Mouse (Mus musculus): ENCODE measurements around the gene Gm37240. TPM values are rescaled to one million over a fixed set of nuclear protein-coding genes. Genes with fewer than 3 reads are reported as not detected.

The Gm37240 gene
- polyA plus RNA-seq, 1 experiment from 2014 or later, result 0.67 TPM

- Histone ChIP-seq H3K27me3 (ENCODE audit: control insufficient read depth, insufficient read depth, low read length) (no peaks in the 10 kb centered on the region), H3K4me1 (ENCODE audit: control insufficient read depth, insufficient read depth, low read length) (no peaks in the 10 kb centered on the region; the same call in none of the 2 replicates), H3K36me3 (ENCODE audit: control insufficient read depth, insufficient read depth, low read length) (no peaks in the 10 kb centered on the region), H3K4me2 (no peak overlapping the region), H3K9ac (ENCODE audit: low read length) (no peak overlapping the region), H3K9me3 (ENCODE audit: control insufficient read depth, low read length) (no peaks in the 10 kb centered on the region), H3K27ac (ENCODE audit: low read depth, low read length) (no peak overlapping the region), H3K4me3 (ENCODE audit: low read depth, low read length) (no peak overlapping the region)
- 77% methylated on average over 6 of the region's 6 CpGs for WGBS
- no peak for ATAC-seq (ENCODE audit: low FRiP score)
- no peak for DNase-seq (ENCODE audit: low spot score, missing footprints)
Measured at GRCm38 (mm10) chr3:85314961-85315360, 572.4 kb downstream of the Gm37240 start.

DNA sequence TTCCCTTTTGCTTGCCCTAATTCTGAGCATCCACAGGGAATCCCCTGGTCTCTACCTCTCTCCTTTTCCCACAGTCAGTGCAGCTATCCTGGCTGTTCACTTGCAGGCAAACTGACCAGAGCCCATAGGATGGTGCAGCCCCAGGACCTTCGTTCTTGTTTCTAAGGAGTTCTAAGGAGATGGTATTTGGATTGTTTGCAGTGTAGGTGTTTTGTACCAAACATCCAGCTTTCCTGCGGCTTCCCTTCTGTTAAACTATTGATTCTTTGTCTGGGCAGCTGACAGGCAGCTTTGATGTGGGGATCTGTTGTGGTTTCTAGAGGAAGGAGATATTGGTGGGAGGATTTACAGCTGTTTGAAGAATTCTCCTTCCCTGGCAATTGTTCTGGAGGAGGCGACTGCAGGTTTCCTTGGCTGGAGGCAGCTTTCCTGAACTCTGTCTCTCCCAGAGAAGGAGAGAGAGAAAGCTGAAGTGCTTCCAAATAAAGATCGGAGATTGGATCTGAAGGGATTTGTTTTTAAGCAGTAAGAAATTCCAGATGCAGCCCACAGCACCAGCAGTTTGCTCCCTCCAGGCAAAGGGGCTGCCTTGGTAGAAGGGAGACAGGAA is 573.6 kb downstream of the Gm37240 start:
- Histone ChIP-seq H3K36me3 (ENCODE audit: control insufficient read depth, insufficient read depth, low read length) (no peaks in the 10 kb centered on the region), H3K27me3 (ENCODE audit: control insufficient read depth, insufficient read depth, low read length) (no peaks in the 10 kb centered on the region), H3K27ac (ENCODE audit: low read depth, low read length) (no peak overlapping the region), H3K9me3 (ENCODE audit: control insufficient read depth, low read length) (no peaks in the 10 kb centered on the region), H3K4me1 (ENCODE audit: control insufficient read depth, insufficient read depth, low read length) (no peaks in the 10 kb centered on the region; the same call in none of the 2 replicates), H3K9ac (ENCODE audit: low read length) (no peak overlapping the region), H3K4me2 (no peak overlapping the region), H3K4me3 (ENCODE audit: low read depth, low read length) (no peak overlapping the region)
- WGBS, result 13% methylated on average over 4 of the region's 4 CpGs
- ATAC-seq (ENCODE audit: low FRiP score), result no peak
- peak; percentile 85 for DNase-seq (ENCODE audit: low spot score, missing footprints)

DNA sequence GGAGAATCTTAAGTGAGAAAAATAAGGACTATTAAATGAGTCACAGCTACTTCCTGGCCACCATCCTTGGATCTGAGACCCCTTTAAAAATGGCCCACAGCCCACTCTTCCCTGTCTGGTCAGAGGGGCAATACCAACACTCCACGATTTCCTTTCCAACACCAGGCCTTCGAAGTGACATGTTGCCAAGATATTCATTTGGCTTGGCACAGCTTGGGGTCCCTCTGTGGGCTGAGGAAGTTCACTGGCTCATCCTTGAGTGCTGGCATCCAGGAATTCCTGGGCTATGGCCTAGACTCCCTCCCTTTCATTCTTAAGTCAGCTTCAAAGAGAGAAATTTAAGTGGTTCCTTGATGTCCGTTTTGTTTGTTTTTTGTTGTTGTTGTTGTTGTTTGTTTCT is 576.1 kb downstream of the Gm37240 start:
- WGBS, result 93% methylated on average over 3 of the region's 3 CpGs
- Histone ChIP-seq H3K27ac (ENCODE audit: low read depth, low read length) (no peak overlapping the region), H3K4me2 (no peak overlapping the region), H3K36me3 (ENCODE audit: control insufficient read depth, insufficient read depth, low read length) (no peaks in the 10 kb centered on the region), H3K9me3 (ENCODE audit: control insufficient read depth, low read length) (no peaks in the 10 kb centered on the region), H3K4me3 (ENCODE audit: low read depth, low read length) (no peak overlapping the region), H3K9ac (ENCODE audit: low read length) (no peak overlapping the region), H3K27me3 (ENCODE audit: control insufficient read depth, insufficient read depth, low read length) (no peaks in the 10 kb centered on the region), H3K4me1 (ENCODE audit: control insufficient read depth, insufficient read depth, low read length) (no peaks in the 10 kb centered on the region; the same call in none of the 2 replicates)
- DNase-seq (ENCODE audit: low spot score, missing footprints) (no peak), ATAC-seq (ENCODE audit: low FRiP score) (no peak)

DNA sequence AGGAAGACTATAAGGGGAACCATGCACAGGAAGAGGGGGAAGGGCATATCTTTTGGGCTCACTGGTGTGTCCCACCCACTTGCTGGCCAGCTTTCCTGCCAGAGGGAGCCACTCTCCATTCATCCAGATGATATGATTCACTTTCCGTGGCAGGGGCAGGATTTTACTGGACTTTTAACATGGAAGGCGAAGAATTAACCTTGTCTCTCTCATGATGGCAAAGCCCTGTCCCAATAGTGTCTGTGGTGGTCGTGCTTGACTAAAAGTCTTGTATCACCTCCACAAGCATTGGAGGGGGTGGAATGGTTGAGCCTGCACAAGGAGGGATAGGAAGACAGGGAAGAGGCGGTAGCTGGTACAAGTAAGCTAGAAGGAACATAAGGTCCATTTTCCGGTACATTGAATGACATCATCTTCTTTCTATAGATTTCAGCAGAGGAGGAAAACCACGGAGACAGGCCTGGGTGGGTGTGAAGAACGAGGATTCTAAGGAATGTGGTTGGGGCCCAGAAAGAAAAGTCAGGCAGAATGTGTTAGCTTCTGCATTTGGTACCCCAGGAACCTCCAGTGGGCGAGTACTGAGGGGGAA is 576.8 kb downstream of the Gm37240 start:
- ATAC-seq (ENCODE audit: low FRiP score) (no peak), DNase-seq (ENCODE audit: low spot score, missing footprints) (no peak)
- Histone ChIP-seq H3K27ac (ENCODE audit: low read depth, low read length) (no peak overlapping the region), H3K4me2 (no peak overlapping the region), H3K9me3 (ENCODE audit: control insufficient read depth, low read length) (no peaks in the 10 kb centered on the region), H3K27me3 (ENCODE audit: control insufficient read depth, insufficient read depth, low read length) (no peaks in the 10 kb centered on the region), H3K9ac (ENCODE audit: low read length) (no peak overlapping the region), H3K4me3 (ENCODE audit: low read depth, low read length) (no peak overlapping the region), H3K4me1 (ENCODE audit: control insufficient read depth, insufficient read depth, low read length) (no peaks in the 10 kb centered on the region; the same call in none of the 2 replicates), H3K36me3 (ENCODE audit: control insufficient read depth, insufficient read depth, low read length) (no peaks in the 10 kb centered on the region)
- 84% methylated on average over 8 of the region's 8 CpGs for WGBS

DNA sequence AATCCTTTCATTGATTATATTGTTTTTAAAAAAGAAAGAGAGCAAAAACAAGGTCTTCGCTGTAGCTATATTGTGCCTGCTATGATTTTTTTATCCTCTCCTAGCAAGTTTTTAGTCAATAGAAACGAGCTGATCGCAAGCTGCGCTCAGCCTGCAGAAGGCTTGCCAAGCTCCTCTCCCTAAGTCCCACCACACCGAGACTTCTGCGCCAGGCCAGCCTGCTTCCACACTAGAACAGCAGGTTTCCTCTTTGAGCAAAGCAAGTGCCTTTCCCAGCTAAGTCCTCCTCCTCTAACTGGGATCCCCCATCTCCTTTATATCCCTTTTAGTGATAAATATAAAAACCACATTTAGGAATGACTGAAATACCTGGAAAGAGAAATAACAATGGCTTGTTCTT is 578.1 kb downstream of the Gm37240 start:
- H3K9me3 ChIP-seq (ENCODE audit: control insufficient read depth, low read length), result no peaks in the 10 kb centered on the region
- no peaks in the 10 kb centered on the region for H3K27me3 ChIP-seq (ENCODE audit: control insufficient read depth, insufficient read depth, low read length)
- H3K4me1 ChIP-seq (ENCODE audit: control insufficient read depth, insufficient read depth, low read length), result no peaks in the 10 kb centered on the region; the same call in none of the 2 replicates
- no peaks in the 10 kb centered on the region for H3K36me3 ChIP-seq (ENCODE audit: control insufficient read depth, insufficient read depth, low read length)
- H3K27ac ChIP-seq (ENCODE audit: low read depth, low read length), result no peak overlapping the region
- 91% methylated on average over 6 of the region's 6 CpGs for WGBS
- DNase-seq (ENCODE audit: low spot score, missing footprints) (no peak), ATAC-seq (ENCODE audit: low FRiP score) (no peak)
- H3K4me2 ChIP-seq, result no peak overlapping the region
- no peak overlapping the region for H3K4me3 ChIP-seq (ENCODE audit: low read depth, low read length)
- no peak overlapping the region for H3K9ac ChIP-seq (ENCODE audit: low read length)

- WGBS, result 72% methylated on average over 4 of the region's 4 CpGs
- Histone ChIP-seq H3K27ac (ENCODE audit: low read depth, low read length) (no peak overlapping the region), H3K9me3 (ENCODE audit: control insufficient read depth, low read length) (no peaks in the 10 kb centered on the region), H3K36me3 (ENCODE audit: control insufficient read depth, insufficient read depth, low read length) (no peaks in the 10 kb centered on the region), H3K4me2 (no peak overlapping the region), H3K9ac (ENCODE audit: low read length) (no peak overlapping the region), H3K27me3 (ENCODE audit: control insufficient read depth, insufficient read depth, low read length) (no peaks in the 10 kb centered on the region), H3K4me1 (ENCODE audit: control insufficient read depth, insufficient read depth, low read length) (no peaks in the 10 kb centered on the region; the same call in none of the 2 replicates), H3K4me3 (ENCODE audit: low read depth, low read length) (no peak overlapping the region)
- DNase-seq (ENCODE audit: low spot score, missing footprints), result no peak
- ATAC-seq (ENCODE audit: low FRiP score), result no peak
Measured at GRCm38 (mm10) chr3:85308706-85309105, 578.6 kb downstream of the Gm37240 start.

DNA sequence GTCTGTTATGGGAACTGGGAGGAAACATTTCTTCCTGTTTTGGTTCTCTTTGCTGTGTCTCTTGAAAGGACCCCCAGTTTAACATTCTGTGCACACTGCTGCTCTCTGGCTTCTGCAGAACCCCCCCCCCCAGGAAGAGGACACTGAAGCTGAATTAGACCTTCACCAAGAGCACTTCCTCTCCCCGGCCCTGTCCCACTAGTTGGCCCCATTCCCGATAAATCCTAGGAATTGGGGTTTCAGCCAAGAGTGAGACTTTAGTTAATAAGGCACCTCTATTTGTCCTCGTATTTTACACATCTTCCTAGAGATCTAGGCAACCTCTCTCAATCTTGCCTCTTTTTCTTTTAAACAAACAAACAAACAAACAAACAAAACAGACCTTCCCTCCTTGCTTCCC is 585.5 kb downstream of the Gm37240 start:
- H3K27ac ChIP-seq (ENCODE audit: low read depth, low read length), result no peak overlapping the region
- H3K4me3 ChIP-seq (ENCODE audit: low read depth, low read length), result no peak overlapping the region
- H3K9me3 ChIP-seq (ENCODE audit: control insufficient read depth, low read length), result no peaks in the 10 kb centered on the region
- H3K9ac ChIP-seq (ENCODE audit: low read length), result no peak overlapping the region
- DNase-seq (ENCODE audit: low spot score, missing footprints) (no peak), ATAC-seq (ENCODE audit: low FRiP score) (no peak)
- no peaks in the 10 kb centered on the region for H3K36me3 ChIP-seq (ENCODE audit: control insufficient read depth, insufficient read depth, low read length)
- H3K4me2 ChIP-seq, result no peak overlapping the region
- H3K4me1 ChIP-seq (ENCODE audit: control insufficient read depth, insufficient read depth, low read length), result no peaks in the 10 kb centered on the region
- no peaks in the 10 kb centered on the region for H3K27me3 ChIP-seq (ENCODE audit: control insufficient read depth, insufficient read depth, low read length)
- 83% methylated on average over 3 of the region's 3 CpGs for WGBS

GRCm38 (mm10) chr3:85301336-85301735 is 586.0 kb downstream of the Gm37240 start:
- H3K36me3 ChIP-seq (ENCODE audit: control insufficient read depth, insufficient read depth, low read length), result no peaks in the 10 kb centered on the region
- no peak overlapping the region for H3K9ac ChIP-seq (ENCODE audit: low read length)
- H3K9me3 ChIP-seq (ENCODE audit: control insufficient read depth, low read length), result no peaks in the 10 kb centered on the region
- WGBS, result 94% methylated on average over 2 of the region's 2 CpGs
- H3K4me2 ChIP-seq, result no peak overlapping the region
- no peaks in the 10 kb centered on the region for H3K27me3 ChIP-seq (ENCODE audit: control insufficient read depth, insufficient read depth, low read length)
- ATAC-seq (ENCODE audit: low FRiP score), result no peak
- H3K4me3 ChIP-seq (ENCODE audit: low read depth, low read length), result no peak overlapping the region
- H3K4me1 ChIP-seq (ENCODE audit: control insufficient read depth, insufficient read depth, low read length), result no peaks in the 10 kb centered on the region
- DNase-seq (ENCODE audit: low spot score, missing footprints), result no peak
- no peak overlapping the region for H3K27ac ChIP-seq (ENCODE audit: low read depth, low read length)

GRCm38 (mm10) chr3:85299649-85300550 is 587.4 kb downstream of the Gm37240 start:
- Histone ChIP-seq H3K36me3 (ENCODE audit: control insufficient read depth, insufficient read depth, low read length) (no peaks in the 10 kb centered on the region), H3K9me3 (ENCODE audit: control insufficient read depth, low read length) (no peaks in the 10 kb centered on the region), H3K27me3 (ENCODE audit: control insufficient read depth, insufficient read depth, low read length) (no peaks in the 10 kb centered on the region), H3K4me1 (ENCODE audit: control insufficient read depth, insufficient read depth, low read length) (no peaks in the 10 kb centered on the region), H3K27ac (ENCODE audit: low read depth, low read length) (no peak overlapping the region), H3K4me3 (ENCODE audit: low read depth, low read length) (no peak overlapping the region), H3K4me2 (no peak overlapping the region), H3K9ac (ENCODE audit: low read length) (0 out of 2 replicates have a peak overlapping the region, but pooled peaks have one; percentile 9)
- 75% methylated on average over 18 of the region's 18 CpGs for WGBS
- ATAC-seq (ENCODE audit: low FRiP score), result no peak
- DNase-seq (ENCODE audit: low spot score, missing footprints), result no peak

All from midbrain, embryonic 11.5 days (tissue).